Mouse (Mus musculus) heart, embryonic 11.5 days (tissue): ENCODE data around the gene Cacna2d3. TPM values are rescaled to one million over a fixed set of nuclear protein-coding genes. Genes with fewer than 3 reads are reported as not detected.

ENCODE experiments used
- ATAC-seq: fragments of 200-750 bp; cut with Nextera tagmentation; replicated peaks from 2 replicates; pipeline ENCODE4 v1.8.0; 2017; ENCODE audit warnings: moderate library complexity; ENCODE audit not compliant: insufficient number of reproducible peaks, low FRiP score, low TSS enrichment
- H3K27ac ChIP-seq: fragments of 300-500 bp; sonication (generic); 2 replicates; pipeline ENCODE4 v1.5.1; 2014; ENCODE audit warnings: mild to moderate bottlenecking, low read depth, low read length
- H3K27me3 ChIP-seq: fragments of 300-500 bp; sonication (generic); 2 replicates; pipeline ENCODE4 v1.6.1; 2014; ENCODE audit warnings: mild to moderate bottlenecking, low read length, mixed read lengths; ENCODE audit not compliant: control insufficient read depth, insufficient read depth
- H3K36me3 ChIP-seq: fragments of 300-500 bp; sonication (generic); 2 replicates; pipeline ENCODE4 v1.6.1; 2014; ENCODE audit warnings: mild to moderate bottlenecking, low read length, moderate library complexity, mixed read lengths; ENCODE audit not compliant: control insufficient read depth, insufficient read depth
- H3K4me1 ChIP-seq: fragments of 300-500 bp; sonication (generic); 2 replicates; pipeline ENCODE4 v1.6.1; 2014; ENCODE audit warnings: low read length; ENCODE audit not compliant: control insufficient read depth, insufficient read depth
- H3K4me2 ChIP-seq: fragments of 300-500 bp; sonication (generic); 2 replicates; pipeline ENCODE4 v1.6.1; 2014; ENCODE audit warnings: mild to moderate bottlenecking, moderate library complexity
- H3K4me3 ChIP-seq: fragments of 300-500 bp; sonication (generic); 2 replicates; pipeline ENCODE4 v1.5.1; 2014; ENCODE audit warnings: low read depth, low read length
- H3K9ac ChIP-seq: fragments of 300-500 bp; sonication (generic); 2 replicates; pipeline ENCODE4 v1.6.1; 2014; ENCODE audit warnings: mild to moderate bottlenecking, low read depth, low read length, moderate library complexity
- H3K9me3 ChIP-seq: fragments of 300-500 bp; sonication (generic); replicated peaks from 2 replicates; pipeline ENCODE4 v1.6.1; 2016; ENCODE audit warnings: low read length; ENCODE audit not compliant: control insufficient read depth
- WGBS: fragments of 180-500 bp; shearing (Covaris S2); extraction: QIAGEN DNeasy Blood & Tissue Kit; methylation state at CpG from one replicate; pipeline ENCODE4 v1.1.7; 2014; ENCODE audit not compliant: insufficient replicate concordance; 5-methylcytosine and 5-hydroxymethylcytosine counted together
- polyA plus RNA-seq: library from polyadenylated mRNA; unstranded; fragments of >200 nt; fragmentation: Nextera tagmentation; extraction: Ambion mirVana; gene quantifications from 2 replicates; pipeline ENCODE4 v1.2.1, GENCODE M21; 2014

The Cacna2d3 gene
- polyA plus RNA-seq, 1 experiment from 2014 or later = 2.6 TPM

DNA sequence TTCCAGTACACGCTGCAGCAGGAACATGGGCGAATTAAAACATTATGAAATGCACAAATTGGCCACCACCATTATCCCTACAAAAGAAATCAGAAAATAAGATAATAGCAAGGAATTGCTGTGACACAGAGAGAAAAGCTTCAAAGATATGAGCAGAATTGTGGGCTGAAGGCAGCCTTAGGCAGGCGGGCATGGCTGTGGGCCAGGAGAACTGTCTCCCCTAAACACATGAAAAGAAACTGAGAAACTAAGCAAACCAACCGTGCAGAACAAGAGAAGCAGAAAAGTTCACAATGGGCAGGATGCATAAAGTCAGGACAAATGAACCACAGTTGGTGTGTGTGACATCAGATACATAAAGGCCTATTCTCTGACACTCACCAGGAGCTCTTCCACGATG lies 51.8 kb downstream of the Cacna2d3 start:
- Histone ChIP-seq H3K9me3 (no peaks in the 10 kb centered on the region), H3K4me1 (no peaks in the 10 kb centered on the region), H3K4me2 (no peak overlapping the region), H3K27me3 (no peaks in the 10 kb centered on the region), H3K4me3 (no peak overlapping the region), H3K36me3 (no peaks in the 10 kb centered on the region), H3K27ac (no peak overlapping the region), H3K9ac (no peak overlapping the region)
- ATAC-seq = no peak
- WGBS = 85% methylated on average over 5 of the region's 5 CpGs

DNA sequence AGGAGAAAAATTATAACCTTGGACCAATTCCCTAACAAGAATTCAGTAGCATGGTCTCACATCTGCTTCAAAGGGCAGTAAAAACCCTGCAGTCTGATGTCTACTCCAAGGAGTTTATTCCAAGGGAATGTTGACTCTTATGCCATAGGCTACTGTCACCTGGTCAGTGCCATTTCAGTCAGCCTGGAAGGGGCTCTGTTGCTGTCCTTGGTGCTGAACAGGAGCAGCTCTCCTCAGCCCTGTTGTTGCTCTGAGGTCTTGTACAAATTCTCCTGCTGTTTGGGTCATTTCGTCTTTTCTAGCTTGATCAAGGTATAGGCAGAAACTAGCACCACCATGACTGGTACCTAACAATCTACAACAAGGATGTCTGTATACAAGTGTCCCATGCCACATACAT lies 64.7 kb downstream of the Cacna2d3 start:
- 50% methylated on average over 1 of the region's 1 CpGs for WGBS
- H3K4me1 ChIP-seq = no peaks in the 10 kb centered on the region
- no peaks in the 10 kb centered on the region for H3K36me3 ChIP-seq
- no peak overlapping the region for H3K27ac ChIP-seq
- no peak for ATAC-seq
- no peaks in the 10 kb centered on the region for H3K9me3 ChIP-seq
- no peak overlapping the region for H3K4me3 ChIP-seq
- no peak overlapping the region for H3K9ac ChIP-seq
- no peaks in the 10 kb centered on the region for H3K27me3 ChIP-seq
- H3K4me2 ChIP-seq = no peak overlapping the region

DNA sequence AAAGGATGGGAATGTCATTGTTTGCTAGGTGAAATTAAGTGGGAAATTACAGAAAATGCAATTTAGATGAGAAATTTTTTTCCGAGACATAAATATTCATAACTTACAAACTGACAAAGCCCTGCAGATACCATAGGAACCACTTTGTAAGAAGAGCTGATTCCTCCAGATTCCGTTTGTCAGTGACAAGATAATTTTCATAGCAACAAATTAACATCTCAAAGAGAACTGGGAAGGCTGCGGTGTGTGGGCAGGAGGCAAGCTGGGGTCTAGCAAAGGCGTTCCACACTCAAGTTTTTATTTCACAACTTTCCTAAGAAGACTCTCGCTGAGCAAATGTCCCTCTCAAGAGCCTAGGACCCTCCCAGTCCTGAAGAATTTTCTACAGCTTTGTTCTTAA lies 71.1 kb downstream of the Cacna2d3 start:
- no peaks in the 10 kb centered on the region for H3K4me1 ChIP-seq
- H3K9ac ChIP-seq = no peak overlapping the region
- H3K27me3 ChIP-seq = no peaks in the 10 kb centered on the region
- H3K36me3 ChIP-seq = no peaks in the 10 kb centered on the region
- ATAC-seq = no peak
- H3K4me3 ChIP-seq = no peak overlapping the region
- H3K27ac ChIP-seq = no peak overlapping the region
- H3K9me3 ChIP-seq = no peaks in the 10 kb centered on the region
- WGBS = 67% methylated on average over 5 of the region's 5 CpGs
- H3K4me2 ChIP-seq = no peak overlapping the region

DNA sequence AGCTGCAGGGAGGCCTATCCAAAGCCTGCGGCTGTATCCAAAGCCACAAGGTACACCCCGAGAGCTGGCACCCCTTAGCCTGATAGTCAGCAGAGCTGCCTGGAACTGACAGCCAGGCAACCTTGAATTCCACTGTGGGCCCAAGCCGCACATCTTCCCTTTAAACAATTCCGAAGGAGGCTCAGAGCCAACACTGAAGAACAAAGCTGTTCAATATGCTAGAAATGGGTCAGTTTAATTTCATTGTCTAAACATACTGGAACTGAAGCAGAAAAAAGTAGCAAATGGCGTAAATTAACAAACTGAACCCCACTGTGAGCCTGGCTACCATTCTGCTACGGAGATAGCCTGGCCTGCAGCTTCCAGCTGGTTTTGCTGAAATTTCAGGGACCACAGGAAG lies 72.9 kb downstream of the Cacna2d3 start:
- WGBS = 63% methylated on average over 6 of the region's 6 CpGs
- Histone ChIP-seq H3K9me3 (no peaks in the 10 kb centered on the region), H3K4me1 (no peaks in the 10 kb centered on the region), H3K4me2 (no peak overlapping the region), H3K4me3 (no peak overlapping the region), H3K27ac (no peak overlapping the region), H3K27me3 (no peaks in the 10 kb centered on the region), H3K9ac (no peak overlapping the region), H3K36me3 (no peaks in the 10 kb centered on the region)
- no peak for ATAC-seq

DNA sequence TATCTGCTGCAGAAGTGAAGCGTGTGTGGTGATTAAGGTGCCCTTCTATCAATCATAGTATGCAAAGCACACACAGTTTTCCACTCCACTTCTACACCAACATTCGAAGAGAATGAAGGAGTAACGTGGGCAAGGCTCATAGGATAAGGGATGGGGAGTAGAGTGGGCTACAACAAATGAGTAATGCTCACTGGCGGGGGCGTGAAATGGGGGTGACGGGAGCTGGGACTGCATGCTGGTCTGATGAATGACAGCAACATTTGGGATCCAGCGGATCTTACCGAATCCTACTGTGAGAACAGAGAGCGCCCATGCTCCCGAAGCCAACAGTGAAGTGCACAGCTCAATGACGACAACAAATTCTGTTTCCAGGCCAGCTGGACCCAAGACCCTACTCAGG lies 76.2 kb downstream of the Cacna2d3 start:
- WGBS = 71% methylated on average over 11 of the region's 11 CpGs
- Histone ChIP-seq H3K9ac (no peak overlapping the region), H3K27ac (no peak overlapping the region), H3K4me2 (no peak overlapping the region), H3K4me1 (no peaks in the 10 kb centered on the region), H3K27me3 (no peaks in the 10 kb centered on the region), H3K4me3 (no peak overlapping the region), H3K9me3 (no peaks in the 10 kb centered on the region), H3K36me3 (no peaks in the 10 kb centered on the region)
- ATAC-seq = no peak

DNA sequence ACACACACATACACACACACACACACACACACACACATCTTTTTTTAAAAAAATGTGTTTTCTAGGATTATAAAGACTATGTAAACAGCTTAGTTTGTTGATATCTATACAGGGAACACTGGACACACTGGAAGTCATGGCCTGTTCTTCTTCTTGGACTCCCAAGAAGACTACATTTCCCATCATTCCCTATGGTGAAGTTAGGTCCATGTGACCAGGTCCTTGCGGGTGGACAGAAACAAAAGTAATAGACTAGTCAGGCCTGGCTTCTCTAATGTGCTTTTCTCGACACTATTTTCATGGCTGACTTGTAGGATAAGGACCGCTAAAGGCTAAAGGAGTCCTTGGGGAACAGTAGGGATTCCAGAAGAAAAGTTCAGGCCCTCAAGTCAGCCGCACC lies 78.4 kb downstream of the Cacna2d3 start:
- 75% methylated on average over 4 of the region's 4 CpGs for whole genome bisulfite sequencing

DNA sequence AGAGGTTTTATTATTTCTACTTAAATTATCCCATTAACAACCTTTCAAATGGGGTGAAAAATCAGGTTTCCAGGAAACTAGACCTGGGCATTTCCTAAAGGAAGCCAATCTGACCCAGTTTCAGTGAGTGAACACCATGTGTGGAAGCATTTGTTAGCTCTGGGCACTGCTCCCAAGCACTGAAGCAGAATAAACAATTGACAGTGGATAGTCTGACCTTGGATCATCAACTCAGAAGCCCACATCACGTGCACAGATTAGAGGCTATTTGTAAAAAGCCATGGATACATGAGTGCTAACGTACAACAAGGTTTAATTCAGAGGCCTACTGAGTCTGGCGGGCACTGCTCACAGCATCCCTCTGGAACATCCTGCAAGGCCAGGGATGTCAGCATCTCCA lies 82.4 kb downstream of the Cacna2d3 start:
- H3K9me3 ChIP-seq = no peaks in the 10 kb centered on the region
- H3K9ac ChIP-seq = no peak overlapping the region
- H3K36me3 ChIP-seq = no peaks in the 10 kb centered on the region
- H3K4me2 ChIP-seq = no peak overlapping the region
- H3K4me1 ChIP-seq = no peaks in the 10 kb centered on the region
- 74% methylated on average over 3 of the region's 3 CpGs for WGBS
- no peak for ATAC-seq
- H3K4me3 ChIP-seq = no peak overlapping the region
- H3K27ac ChIP-seq = no peak overlapping the region
- no peaks in the 10 kb centered on the region for H3K27me3 ChIP-seq

More for the DNA sequence above, 78.4 kb downstream of the Cacna2d3 start:
- H3K36me3 ChIP-seq = no peaks in the 10 kb centered on the region
- H3K9me3 ChIP-seq = no peaks in the 10 kb centered on the region
- no peaks in the 10 kb centered on the region for H3K4me1 ChIP-seq
- no peak overlapping the region for H3K9ac ChIP-seq
- H3K27me3 ChIP-seq = no peaks in the 10 kb centered on the region
- no peak overlapping the region for H3K27ac ChIP-seq
- no peak for ATAC-seq
- no peak overlapping the region for H3K4me3 ChIP-seq
- H3K4me2 ChIP-seq = no peak overlapping the region

DNA sequence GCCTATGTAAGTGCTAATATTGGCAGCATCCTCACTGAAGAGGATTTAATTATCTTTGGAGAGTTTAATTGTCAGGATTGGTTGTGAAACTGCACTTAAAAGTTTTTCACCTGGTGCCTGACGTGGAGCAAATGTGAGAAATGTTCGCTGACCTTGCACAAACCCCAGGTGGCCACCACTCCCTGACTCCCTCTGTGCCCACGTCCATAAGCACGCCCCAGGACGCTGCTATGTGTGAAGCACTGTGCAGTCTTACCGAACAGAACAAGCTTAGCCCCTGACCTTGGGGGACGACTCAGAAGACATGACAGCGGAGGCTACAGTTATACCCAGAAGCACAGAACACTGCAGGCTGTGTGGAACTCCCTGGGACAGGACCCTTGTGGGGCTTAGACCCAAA lies 93.5 kb downstream of the Cacna2d3 start:
- Histone ChIP-seq H3K27ac (no peak overlapping the region), H3K36me3 (no peaks in the 10 kb centered on the region), H3K9me3 (no peaks in the 10 kb centered on the region), H3K4me1 (no peaks in the 10 kb centered on the region), H3K4me3 (no peak overlapping the region), H3K27me3 (no peaks in the 10 kb centered on the region), H3K4me2 (no peak overlapping the region), H3K9ac (no peak overlapping the region)
- ATAC-seq = no peak
- WGBS = 78% methylated on average over 8 of the region's 8 CpGs

DNA sequence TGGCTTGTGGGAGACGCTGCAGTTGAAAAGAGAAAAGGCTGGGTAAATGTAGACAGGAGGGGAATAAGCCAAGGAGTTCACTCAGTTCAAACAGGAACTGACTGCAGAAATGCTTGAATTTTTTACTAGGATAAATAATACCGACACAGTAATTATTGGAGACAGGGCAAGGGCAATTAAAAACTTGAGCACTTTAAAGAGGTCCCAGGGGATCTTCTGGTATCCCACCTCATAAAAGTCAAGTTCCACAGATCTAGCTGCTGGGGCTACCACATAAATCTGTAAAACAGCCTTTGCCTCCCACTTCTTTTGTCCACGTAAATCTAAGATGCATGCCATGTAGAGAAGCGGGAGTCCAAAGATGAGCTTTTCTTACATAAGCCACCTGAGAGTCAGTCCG lies 109.2 kb downstream of the Cacna2d3 start:
- Histone ChIP-seq H3K9me3 (no peaks in the 10 kb centered on the region), H3K27me3 (no peaks in the 10 kb centered on the region), H3K4me1 (no peaks in the 10 kb centered on the region), H3K9ac (no peak overlapping the region), H3K36me3 (no peaks in the 10 kb centered on the region), H3K4me2 (no peak overlapping the region), H3K4me3 (no peak overlapping the region), H3K27ac (no peak overlapping the region)
- WGBS = 80% methylated on average over 5 of the region's 5 CpGs
- no peak for ATAC-seq
